ENCODE assay signal across 10 mouse cellular contexts in genomic region chr2:124740848-124741247, GRCm38 (mm10).
DNase-seq lines count a peak whose midpoint lies in the region; TF ChIP-seq lines count a peak whose summit lies in the region.
"Had no signal": no experiment of that assay in that cellular context is flagged by ENCODE, and none has a peak within 500 bp of the region (broad histone marks: within the 10 kb centered on the region; RNA-seq: fewer than 3 reads in every experiment).

No protein-coding gene starts in this region.

- WGBS in macrophage (ENCODE audit: missing documents) = 15% methylated on average over 13 of the region's 13 CpGs

- H3K4me3 ChIP-seq in layer of hippocampus, adult 2 months = peak overlapping the region; percentile 6; the same call in 1 of the 2 replicates
- H3K4me3 ChIP-seq in brown adipose tissue, adult 24 weeks (ENCODE audit: insufficient read depth, low read depth, low read length) = no peak overlapping the region
- no peak overlapping the region for H3K4me3 ChIP-seq in macrophage (ENCODE audit: inconsistent target)
- H3K4me3 ChIP-seq: myocyte had no signal

- no peaks in the 10 kb centered on the region for H3K36me3 ChIP-seq in macrophage (ENCODE audit: inconsistent target)

- TF ChIP-seq CTCF in layer of hippocampus, adult 2 months (conservative IDR thresholded peaks at IDR 0.05) = no peak

- peaks cover 8% of the 10 kb centered on the region for H3K4me1 ChIP-seq in brown adipose tissue, adult 24 weeks (ENCODE audit: control insufficient read depth, insufficient read depth, insufficient read length, low read length)

- DNase-seq in layer of hippocampus, adult 2 months (ENCODE audit: low spot score in 2 of 2) = no peak
- no peak for DNase-seq in layer of hippocampus, postnatal 36 days
- peak; percentile 41 for DNase-seq in heart, adult 8-10 months (ENCODE audit: low spot score)
- no peak for DNase-seq in thymus, postnatal 4 days
- DNase-seq in urinary bladder, postnatal 14 days (ENCODE audit: low spot score) = no peak
- DNase-seq: left cerebral cortex, postnatal 4 days; lung, postnatal 10 days had no signal

- no peak overlapping the region for H3K27ac ChIP-seq in layer of hippocampus, adult 2 months
- H3K27ac ChIP-seq in brown adipose tissue, adult 24 weeks (replicated peaks; ENCODE audit: low read depth, low read length) = peak overlapping the region; percentile 74
- peak overlapping the region; percentile 28; the same call in 1 of the 2 replicates for H3K27ac ChIP-seq in macrophage

- no peaks in the 10 kb centered on the region for H3K79me2 ChIP-seq in macrophage (ENCODE audit: inconsistent target)
